Mouse (Mus musculus) kidney, adult 2 months (tissue): ENCODE data around the gene Btbd18.

Experiments
- CTCF ChIP-seq: fragments of 200-500 bp; conservative IDR thresholded peaks from 2 replicates; pipeline ENCODE4 v1.5.1; 2011; ENCODE audit warnings: low read depth, mild to moderate bottlenecking, control low read depth, low read length, moderate library complexity, mixed read lengths; ENCODE audit not compliant: insufficient read depth, insufficient read length
- POLR2A ChIP-seq: fragments of 200-500 bp; IDR thresholded peaks from one replicate; pipeline ENCODE4 v1.6.1; 2011; ENCODE audit warnings: low read depth, low read length, control low read depth

DNA sequence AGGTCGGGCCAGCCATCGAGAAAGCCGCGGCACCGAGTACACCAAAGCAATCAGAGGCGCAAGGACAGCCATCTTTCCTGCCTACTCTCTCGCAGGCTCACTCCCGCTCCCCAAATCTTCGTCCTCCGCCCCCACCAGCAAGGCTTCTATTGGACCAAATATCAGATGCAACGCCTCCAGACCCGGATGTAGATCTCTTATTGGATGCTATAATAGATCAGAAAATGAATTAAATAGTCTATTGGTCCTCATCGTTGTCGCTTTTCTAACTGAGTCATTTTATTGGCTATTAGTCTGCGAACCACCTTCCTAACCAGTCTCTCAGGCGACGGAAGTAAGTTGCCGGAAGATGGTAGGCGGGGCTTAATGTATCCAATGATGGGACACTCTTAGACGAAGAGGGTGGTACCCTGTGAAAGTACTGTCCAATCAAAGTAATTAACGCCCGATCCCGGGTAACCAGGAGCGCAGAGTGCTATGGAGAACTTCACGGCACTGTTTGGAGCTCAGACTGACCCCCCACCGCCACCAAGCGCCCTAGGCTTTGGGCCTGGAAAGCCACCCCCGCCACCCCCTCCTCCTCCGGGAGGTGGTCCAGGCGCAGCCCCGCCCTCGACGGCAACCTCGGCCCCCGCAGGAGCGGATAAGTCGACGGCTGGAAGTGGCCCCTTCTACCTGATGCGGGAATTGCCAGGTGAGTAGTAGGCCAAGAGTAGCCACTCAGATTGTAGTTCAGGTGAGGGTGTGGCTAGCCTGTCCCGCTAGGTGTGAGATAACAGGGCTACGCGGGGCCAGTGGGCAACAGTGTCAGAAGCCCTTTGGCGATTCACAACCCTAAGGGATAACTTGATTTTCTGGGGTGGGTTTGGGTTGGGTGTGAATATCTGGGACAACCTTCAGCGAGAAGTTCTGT, 19.3 kb downstream of the Btbd18 start, which contains the start of the genes Gm28635 and Med19:
- TF ChIP-seq CTCF (no peak), POLR2A (peak; percentile 45)
